Mouse (Mus musculus): ENCODE measurements around the gene Fam217b. TPM values are rescaled to one million over a fixed set of nuclear protein-coding genes. Genes with fewer than 3 reads are reported as not detected.

Gene Fam217b
- polyA plus RNA-seq, 1 experiment from 2014 or later, result 3.8 TPM

Other genes with a start within 250 kb of the Fam217b start
- gene Sycp2, start 6.8 kb upstream of the Fam217b start, polyA plus RNA-seq (2015; fragmentation: Nextera tagmentation; extraction: Ambion mirVana), result 0.07 TPM in 1 of 2 replicates, not detected in the other
- gene Ppp1r3d, start 52 bp upstream of the Fam217b start, polyA plus RNA-seq (2015; fragmentation: Nextera tagmentation; extraction: Ambion mirVana), result 4.1 and 4.7 TPM in 2 replicates
- gene Cdh26, start 16.0 kb downstream of the Fam217b start, polyA plus RNA-seq (2015; fragmentation: Nextera tagmentation; extraction: Ambion mirVana), result 3.0 and 5.2 TPM in 2 replicates